17 mouse cellular contexts compared by ENCODE assay signal in genomic region chr6:114403632-114404031, GRCm38 (mm10). TPM values are rescaled to one million over a fixed set of nuclear protein-coding genes. Genes with fewer than 3 reads are reported as not detected.
DNase-seq lines count a peak whose midpoint lies in the region; ATAC-seq lines count a peak whose summit lies in the region.
"Had no signal": no experiment of that assay in that cellular context is flagged by ENCODE, and none has a peak within 500 bp of the region (broad histone marks: within the 10 kb centered on the region; RNA-seq: fewer than 3 reads in every experiment).

No protein-coding gene starts in this region.

- no peak overlapping the region for H3K4me3 ChIP-seq in heart, embryonic 10.5 days
- no peak overlapping the region for H3K4me3 ChIP-seq in neural tube, embryonic 14.5 days (ENCODE audit: low read depth, low read length)
- H3K4me3 ChIP-seq: gastrocnemius, adult 2 months; limb, embryonic 13.5 days had no signal

- H3K9me3 ChIP-seq in heart, embryonic 10.5 days, result no peaks in the 10 kb centered on the region
- no peaks in the 10 kb centered on the region for H3K9me3 ChIP-seq in neural tube, embryonic 14.5 days (ENCODE audit: control insufficient read depth, low read length)

- 0 out of 2 replicates have a peak, but pooled peaks have one; percentile 19 for ATAC-seq in neural tube, embryonic 14.5 days (ENCODE audit: low read depth)
- ATAC-seq: forebrain, embryonic 14.5 days had no signal

- H3K27ac ChIP-seq in heart, embryonic 10.5 days, result no peak overlapping the region
- H3K27ac ChIP-seq in neural tube, embryonic 14.5 days (ENCODE audit: low read depth, low read length), result no peak overlapping the region
- H3K27ac ChIP-seq: gastrocnemius, adult 2 months; limb, embryonic 13.5 days had no signal

- peaks cover 42% of the 10 kb centered on the region for H3K27me3 ChIP-seq in heart, embryonic 10.5 days (ENCODE audit: insufficient read depth, poor library complexity, severe bottlenecking)
- H3K27me3 ChIP-seq in neural tube, embryonic 14.5 days (ENCODE audit: control insufficient read depth, insufficient read depth, low read length), result peaks cover 8% of the 10 kb centered on the region

- peak; percentile 90 for DNase-seq in heart, adult 11 months
- DNase-seq in heart, embryonic 10.5 days (ENCODE audit: low spot score), result no peak
- DNase-seq in left cerebral cortex, postnatal 4 days, result peak; percentile 31
- no peak for DNase-seq in left cerebral cortex, adult 8-10 months (ENCODE audit: low spot score in 2 of 2)
- peak; percentile 59 for DNase-seq in brain, adult 2 months (ENCODE audit: low read depth, low spot score)
- no peak for DNase-seq in ovary, postnatal 14 days (ENCODE audit: low spot score)
- no peak for DNase-seq in adrenal gland, adult 2 months
- DNase-seq: cerebellum, adult 11-12 months; gastrocnemius, adult 2 months; midbrain, embryonic 14.5 days; right cerebral cortex, adult 18-20 months; thymus, postnatal 4 days had no signal

- no peak overlapping the region for H3K4me2 ChIP-seq in neural tube, embryonic 14.5 days (ENCODE audit: low read depth, low read length)
- H3K4me2 ChIP-seq: heart, embryonic 11.5 days; limb, embryonic 13.5 days had no signal

- H3K9ac ChIP-seq in neural tube, embryonic 14.5 days (replicated peaks; ENCODE audit: low read depth, low read length), result no peak overlapping the region
- H3K9ac ChIP-seq: limb, embryonic 13.5 days had no signal

- no peaks in the 10 kb centered on the region for H3K36me3 ChIP-seq in heart, embryonic 10.5 days
- no peaks in the 10 kb centered on the region for H3K36me3 ChIP-seq in neural tube, embryonic 14.5 days (ENCODE audit: control insufficient read depth, insufficient read depth, low read length)
- H3K36me3 ChIP-seq: limb, embryonic 13.5 days had no signal

- intact Hi-C loops in left cerebral cortex, postnatal 4 days (cut with DNase I), result no loop called here

- peaks cover 13% of the 10 kb centered on the region for H3K4me1 ChIP-seq in heart, embryonic 10.5 days
- H3K4me1 ChIP-seq in neural tube, embryonic 14.5 days (ENCODE audit: control insufficient read depth, insufficient read depth, low read length), result no peaks in the 10 kb centered on the region

- WGBS in heart, embryonic 10.5 days, result 33% methylated on average over 8 of the region's 8 CpGs
- WGBS in neural tube, embryonic 14.5 days, result 35% methylated on average over 7 of the region's 8 CpGs

RNA-seq across cellular contexts. Expression of gene Hrh1, which starts 5.9 kb away (rescaled TPM):
- polyA plus RNA-seq in heart, embryonic 10.5 days (2016; fragmentation: Nextera tagmentation; extraction: Ambion mirVana), result not detected in 2 replicates
- total RNA-seq in left cerebral cortex, postnatal 4 days (2021), result 1 to 10 TPM; 4.9 to 5.1 TPM
- total RNA-seq in left cerebral cortex, adult 8-10 months (2022), result 10 to 100 TPM; 15.8 to 19.6 (median 17.2) TPM
- 0.18 and 0.35 TPM in 2 replicates for polyA plus RNA-seq in neural tube, embryonic 14.5 days (2014; fragmentation: Nextera tagmentation; extraction: Ambion mirVana)
- 1 to 10 TPM; 1.2 to 1.7 TPM for total RNA-seq in adrenal gland, adult 2 months (2021)
- polyA plus RNA-seq in adrenal gland, adult 2 months (2012; rRNA removed), result 0.63 and 0.80 TPM in 2 replicates
- polyA plus RNA-seq: heart, embryonic 11.5 days; liver, embryonic 16.5 days had no signal

Comparison
In these comparisons a context has a peak if more than half of its experiments do, and no peak if none do; other contexts are left out.
1. DNase-seq: peak in heart, adult 11 months (single experiment), left cerebral cortex, postnatal 4 days (single experiment) and brain, adult 2 months (single experiment); none in heart, embryonic 10.5 days (single experiment), left cerebral cortex, adult 8-10 months (0 of 2), ovary, postnatal 14 days (single experiment) and adrenal gland, adult 2 months (single experiment).